Mouse (Mus musculus) T-helper 1 cell (primary cell): ENCODE measurements around the gene Mrps18b.

Source experiments
- in situ Hi-C: fragments of 300-600 bp; cut with MboI, MseI; formaldehyde crosslinking; loops from one replicate; pipeline ENCODE4 v1.15.1; 2025; ENCODE audit warnings: high pct_unique_total_duplicates

Gene Mrps18b

DNA sequence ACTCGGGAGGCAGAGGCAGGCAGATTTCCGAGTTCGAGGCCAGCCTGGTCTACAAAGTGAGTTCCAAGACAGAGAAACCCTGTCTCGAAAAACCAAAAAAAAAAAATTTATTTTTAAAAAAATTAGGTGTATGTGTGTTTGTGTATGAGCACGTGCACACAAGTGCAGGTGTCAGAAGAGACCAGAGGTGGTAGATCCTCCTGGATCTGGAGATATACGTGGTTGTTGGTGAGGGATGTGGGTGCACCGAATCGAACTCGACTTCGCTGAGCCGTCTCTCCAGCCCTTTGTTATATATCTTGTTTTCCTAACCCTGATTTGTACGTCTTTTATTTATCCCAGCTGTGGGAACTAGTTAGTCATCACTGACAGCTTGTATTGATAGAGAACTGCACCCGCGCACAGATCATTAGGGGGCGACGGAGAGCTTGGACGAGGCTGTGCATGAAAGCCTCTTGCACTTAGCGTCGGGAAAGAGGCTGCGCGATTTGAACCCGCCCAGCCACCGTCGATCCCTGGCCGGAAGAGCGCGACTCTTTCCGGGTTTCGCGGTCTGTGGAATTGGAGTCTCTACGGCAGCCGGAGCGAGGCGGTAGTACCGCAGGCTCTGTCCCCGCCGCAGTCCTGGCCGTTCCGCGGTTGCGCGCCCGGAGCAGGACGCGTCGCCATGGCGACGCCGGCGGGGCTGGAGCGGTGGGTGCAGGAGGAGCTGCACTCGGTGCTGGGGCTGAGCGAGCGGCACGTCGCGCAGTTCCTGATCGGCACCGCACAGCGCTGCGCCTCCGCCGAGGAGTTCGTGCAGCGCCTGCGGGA is 36.7 kb downstream of the Mrps18b start, which contains the start of gene Dhx16:
Gene Dhx16, plus strand, starts transcription at position 575 of the 813 bp plus-strand sequence.
- in situ Hi-C loops = no loop called here

DNA sequence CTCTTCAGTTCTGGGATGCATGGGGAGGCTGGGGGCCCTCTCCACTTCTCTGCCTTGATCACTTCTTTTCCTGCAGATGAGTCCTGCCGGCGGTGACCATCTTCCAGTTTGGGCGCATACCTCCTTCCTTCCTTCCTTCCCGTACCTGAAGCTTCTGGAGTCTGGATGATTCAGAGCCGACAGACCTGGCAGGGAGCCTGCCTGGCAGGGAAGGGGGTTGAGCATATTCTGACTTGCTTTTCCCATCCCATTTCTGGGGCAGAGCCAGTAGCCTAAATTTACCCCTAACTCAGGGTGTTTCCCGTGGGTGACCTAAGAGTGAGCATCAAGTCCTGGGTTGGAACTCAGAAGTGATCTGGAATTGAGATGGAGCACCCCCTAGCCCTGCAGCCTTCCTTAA is 41.5 kb downstream of the Mrps18b start:
- in situ Hi-C loops = loop anchor here (25.0 kb wide), 1 partner anchor 1687 kb away; the partner anchor contains the start of genes Psmb8, Psmb9 and Tap1

DNA sequence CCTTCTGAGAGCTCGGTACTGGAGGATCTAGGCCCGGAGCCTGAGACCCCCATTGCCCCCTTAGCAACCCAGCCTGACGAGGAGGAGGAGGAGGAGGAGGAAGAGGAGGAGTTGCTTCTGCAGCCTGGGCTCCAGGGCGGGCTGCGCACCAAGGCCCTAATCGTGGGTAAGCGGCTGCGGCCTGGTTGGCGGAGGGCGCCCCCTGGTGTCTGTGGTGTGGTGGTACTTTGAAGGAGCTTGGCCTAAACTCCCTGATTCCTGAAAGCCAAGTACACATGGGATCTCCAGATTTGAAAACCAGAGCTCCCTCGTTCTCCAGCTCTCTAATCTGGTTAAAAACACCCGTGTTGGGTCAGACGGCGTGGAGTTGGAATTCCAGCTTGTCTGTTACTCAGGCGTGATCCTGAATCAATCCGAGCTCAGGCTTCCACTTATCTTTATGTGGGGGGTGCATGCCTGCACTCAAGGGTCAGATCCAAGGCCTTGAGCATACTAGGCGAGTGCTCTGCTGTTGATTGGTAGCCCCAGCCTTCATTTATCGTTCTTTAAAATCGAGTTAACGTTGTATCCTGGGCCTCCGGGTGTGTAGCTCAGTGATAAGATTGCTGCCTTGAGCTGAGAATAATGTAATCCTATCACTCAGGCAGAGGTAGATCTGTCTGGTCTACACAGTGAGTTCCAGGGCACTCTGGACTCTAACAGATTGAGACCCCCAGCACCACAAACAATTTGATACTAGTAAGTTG is 42.2 kb downstream of the Mrps18b start:
- in situ Hi-C loops = loop anchor here (25.0 kb wide), 1 partner anchor 1687 kb away; the partner anchor contains the start of genes Psmb8, Psmb9 and Tap1

DNA sequence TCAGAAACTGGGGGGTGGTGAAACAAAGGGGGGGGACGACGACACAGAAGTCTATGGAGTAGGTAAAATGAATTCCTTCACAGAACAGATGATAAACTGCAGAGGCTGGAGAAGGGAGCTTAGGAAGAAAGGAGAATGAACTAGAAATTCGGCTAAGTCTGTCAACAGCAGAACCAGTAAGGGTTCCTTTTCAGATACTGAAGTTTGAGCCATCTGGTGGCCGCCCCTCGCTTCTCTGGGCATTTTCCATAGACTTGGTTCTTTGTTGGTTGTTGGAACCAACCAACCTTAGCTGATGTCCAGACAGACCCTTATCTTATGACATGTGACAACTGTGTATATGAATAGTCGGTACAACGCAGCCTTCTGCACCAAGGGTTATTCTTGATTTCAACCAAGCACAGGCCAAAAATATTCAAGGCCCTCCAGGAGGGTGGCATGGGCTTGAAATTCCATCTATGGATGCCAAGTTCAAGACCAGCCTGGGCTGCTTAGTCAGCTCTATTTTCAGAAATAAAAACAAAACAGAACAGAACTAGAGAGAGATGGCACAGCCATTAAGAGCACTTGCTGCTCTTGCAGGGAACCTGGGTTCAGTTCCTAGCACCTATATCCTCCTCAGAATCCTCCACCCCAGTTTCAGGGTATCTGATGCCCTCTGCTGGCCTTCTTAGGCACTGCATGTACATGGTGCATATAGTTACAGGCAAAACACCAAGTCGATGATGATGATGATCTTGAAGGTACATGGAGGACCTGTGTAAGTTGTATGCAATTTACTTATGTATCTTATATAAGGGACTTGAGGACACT is 45.1 kb downstream of the Mrps18b start:
- in situ Hi-C loops = loop anchor here (25.0 kb wide), 1 partner anchor 1684 kb away; the partner anchor contains the start of genes Psmb8, Psmb9 and Tap1

DNA sequence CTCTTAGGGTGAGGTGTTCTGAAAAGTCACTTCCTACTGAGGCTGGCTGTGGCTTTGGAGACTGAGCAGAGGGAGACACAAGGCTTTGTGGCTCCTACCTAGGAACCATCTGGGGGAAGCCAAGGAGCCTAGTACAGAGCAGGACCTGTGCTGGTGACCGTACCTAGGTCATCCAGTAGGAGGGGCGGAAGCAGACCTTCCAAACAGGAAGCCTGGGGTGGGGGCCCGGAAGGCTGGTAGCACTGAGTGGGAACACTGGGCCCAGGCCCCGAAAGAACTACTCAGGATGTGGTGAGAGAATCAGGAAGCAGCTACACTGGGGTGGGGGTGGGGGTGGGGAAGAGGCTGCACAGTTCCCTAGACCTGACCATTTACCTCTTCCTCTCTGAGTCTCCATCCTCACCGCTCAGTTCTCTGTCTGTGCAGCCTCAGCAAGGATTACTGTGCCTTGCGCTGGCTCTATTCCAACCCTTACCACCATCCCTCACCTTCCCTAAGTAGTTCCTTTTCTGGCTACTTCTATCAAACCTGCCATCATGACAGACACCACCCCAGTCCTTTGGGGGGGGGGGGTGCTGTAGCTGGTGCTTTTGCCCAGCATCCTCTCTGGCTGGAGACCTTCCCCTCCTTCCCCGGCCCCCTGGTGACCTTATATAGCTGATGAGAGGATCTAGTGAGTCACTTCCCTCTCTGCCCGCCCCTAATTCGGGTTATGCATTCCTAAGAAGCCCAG is 45.9 kb downstream of the Mrps18b start:
- in situ Hi-C loops = loop anchor here (25.0 kb wide), 1 partner anchor 1683 kb away; the partner anchor contains the start of genes Psmb8, Psmb9 and Tap1

DNA sequence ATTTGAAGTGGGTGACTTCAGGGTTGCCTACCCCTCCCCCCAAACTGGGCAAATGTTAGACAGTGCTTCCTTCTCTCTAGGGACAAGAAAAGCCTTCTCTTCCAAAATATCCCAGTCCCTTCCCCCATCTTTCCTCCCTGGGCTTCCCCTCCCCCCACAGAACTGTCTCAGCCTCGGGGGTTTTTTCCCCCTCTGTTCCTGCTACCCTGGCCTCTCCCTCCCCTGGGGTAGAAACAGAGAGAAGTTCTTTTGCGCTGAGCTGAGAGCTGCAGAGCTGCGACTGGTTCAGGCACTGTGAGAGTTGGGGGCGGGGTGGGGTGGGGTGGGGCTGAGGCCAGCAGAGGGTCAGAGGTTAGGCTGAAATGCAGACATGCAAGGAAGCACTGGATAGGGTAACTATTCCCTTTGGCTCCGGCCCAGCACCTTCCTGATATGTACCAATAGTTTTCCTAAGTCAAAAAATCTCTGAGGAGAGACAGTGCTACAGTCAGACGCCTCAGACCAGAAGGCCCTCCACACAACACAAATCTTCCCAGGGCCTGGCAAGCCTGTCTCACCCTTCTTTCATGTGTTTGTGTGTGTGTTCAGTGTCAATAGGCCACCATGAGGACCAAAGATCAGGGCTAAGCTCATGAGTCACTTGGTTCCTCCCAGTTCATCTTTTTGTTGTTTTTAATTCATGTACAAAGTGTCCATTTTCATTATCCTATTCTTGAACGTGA is 46.7 kb downstream of the Mrps18b start:
- in situ Hi-C loops = loop anchor here (5.0 to 25.0 kb wide), 2 partner anchors 42 to 1682 kb away; partner anchors contain the start of genes Psmb8, Psmb9 and Tap1

DNA sequence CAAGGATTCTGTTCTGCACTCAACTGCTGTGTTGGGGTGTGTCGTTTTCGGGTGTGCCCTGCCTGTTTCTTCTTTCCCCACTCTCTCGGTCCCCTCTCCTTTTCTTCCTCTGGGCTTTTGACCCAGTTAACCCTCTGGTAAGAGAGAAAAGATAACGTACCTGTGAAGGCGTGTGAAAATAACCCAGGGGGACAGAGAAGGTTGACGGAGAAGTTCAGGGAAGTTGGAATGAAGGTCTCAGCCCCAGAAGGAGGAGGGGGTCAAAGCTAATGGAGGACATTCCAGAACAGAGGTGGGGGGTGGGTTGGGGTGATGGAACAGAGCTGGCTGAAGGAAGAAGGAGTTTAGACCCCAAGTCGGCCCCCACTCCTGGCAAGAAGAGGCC is 47.2 kb downstream of the Mrps18b start:
- in situ Hi-C loops = loop anchor here (5.0 to 25.0 kb wide), 2 partner anchors 42 to 1682 kb away; partner anchors contain the start of genes Psmb8, Psmb9 and Tap1

DNA sequence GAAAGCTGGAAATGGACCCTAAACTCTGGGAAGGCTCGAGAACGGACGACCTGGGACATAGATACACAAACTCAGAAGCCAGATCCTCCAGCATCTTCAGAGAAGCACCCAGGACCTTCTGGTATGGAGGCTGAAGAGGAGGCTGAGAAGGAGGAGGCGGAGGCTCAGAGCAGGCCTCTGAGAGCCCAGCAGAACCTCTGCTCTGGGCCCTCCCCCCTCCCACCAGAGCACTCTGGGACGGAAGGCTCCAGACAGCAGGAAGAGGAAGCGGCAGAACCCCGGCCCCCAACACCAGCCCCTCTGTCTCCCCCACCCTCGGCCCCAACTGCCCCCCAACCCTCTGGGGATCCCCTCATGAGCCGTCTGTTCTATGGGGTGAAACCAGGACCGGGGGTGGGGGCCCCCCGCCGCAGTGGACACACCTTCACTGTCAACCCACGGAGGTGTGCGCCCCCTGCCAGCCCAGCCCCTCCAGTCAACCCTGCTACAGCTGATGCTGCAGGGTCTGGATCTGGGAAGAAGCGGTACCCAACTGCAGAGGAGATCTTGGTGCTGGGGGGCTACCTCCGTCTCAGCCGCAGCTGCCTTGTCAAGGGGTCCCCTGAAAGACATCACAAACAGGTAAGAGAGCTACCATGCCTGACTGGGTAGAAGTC is 47.9 kb downstream of the Mrps18b start:
- in situ Hi-C loops = loop anchor here (5.0 to 25.0 kb wide), 2 partner anchors 41 to 1681 kb away; partner anchors contain the start of genes Psmb8, Psmb9 and Tap1

DNA sequence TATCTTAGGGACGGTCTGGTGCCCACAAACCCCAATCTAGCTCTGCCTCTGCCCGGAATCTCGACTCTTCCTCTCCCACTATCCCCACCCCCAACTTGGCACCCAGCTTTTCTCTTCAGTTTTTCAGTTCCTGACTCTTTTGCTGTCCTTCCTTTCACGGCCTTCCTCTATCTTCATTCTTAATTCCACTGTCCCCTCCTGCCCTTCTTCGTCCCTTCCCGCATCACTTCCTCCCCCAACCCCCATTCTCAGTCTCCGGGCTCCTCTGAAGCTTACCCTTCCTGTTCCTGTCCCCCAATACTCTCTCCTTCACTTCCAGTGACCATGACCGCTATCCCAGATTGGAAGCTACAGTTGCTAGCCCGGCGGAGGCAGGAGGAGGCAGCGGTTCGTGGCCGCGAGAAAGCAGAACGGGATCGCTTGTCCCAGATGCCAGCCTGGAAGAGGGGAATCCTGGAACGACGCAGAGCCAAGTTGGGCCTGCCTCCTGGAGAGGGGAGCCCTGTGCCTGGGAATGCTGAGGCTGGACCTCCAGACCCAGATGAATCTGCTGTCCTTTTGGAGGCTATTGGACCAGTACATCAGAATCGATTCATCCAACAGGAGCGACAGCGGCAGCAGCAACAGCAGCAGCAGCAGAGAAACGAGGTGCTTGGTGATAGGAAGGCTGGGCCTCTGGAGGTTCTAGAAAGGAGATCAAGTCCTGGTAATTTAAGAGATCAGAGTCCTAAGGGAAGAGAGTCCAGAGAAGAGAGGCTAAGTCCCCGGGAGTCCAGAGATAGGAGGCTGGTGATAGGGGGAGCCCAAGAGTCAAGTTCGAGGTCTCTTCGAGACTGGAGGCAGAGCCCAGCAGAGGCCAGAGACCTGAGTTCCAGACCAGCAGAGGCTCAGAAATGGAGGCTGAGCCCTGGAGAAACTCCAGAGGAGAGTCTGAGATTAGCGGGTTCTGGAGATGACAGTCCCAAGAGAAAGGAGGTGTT is 49.0 kb downstream of the Mrps18b start:
- in situ Hi-C loops = loop anchor here (5.0 to 25.0 kb wide), 2 partner anchors 40 to 1680 kb away; partner anchors contain the start of genes Psmb8, Psmb9 and Tap1

DNA sequence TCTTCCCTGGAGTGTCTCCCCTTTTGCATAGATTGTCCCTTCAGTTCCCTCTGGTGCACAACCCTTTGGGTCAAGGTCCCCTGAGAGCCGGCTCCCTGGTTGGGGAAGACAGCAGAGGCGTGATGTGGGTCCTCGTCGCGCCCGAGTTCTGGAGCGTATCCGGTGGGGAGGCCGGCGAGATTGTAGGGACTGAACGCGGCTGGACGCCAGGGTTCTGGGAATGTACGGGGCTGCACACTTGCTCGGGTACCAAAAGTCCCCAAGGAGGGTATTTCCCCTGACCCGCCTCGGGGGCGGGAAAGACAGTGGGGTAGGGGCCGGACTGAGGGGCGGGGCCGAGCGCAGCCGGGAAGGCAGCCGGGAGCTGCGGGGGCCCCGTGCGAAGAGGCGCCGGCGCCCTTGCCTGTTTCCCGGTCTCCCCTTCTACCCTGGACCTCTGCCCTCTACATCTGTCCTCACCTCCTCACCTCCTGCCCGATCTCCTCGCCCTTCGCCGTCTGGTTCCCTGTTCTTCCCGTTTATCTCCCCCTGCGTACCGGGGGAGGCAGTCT is 49.8 kb downstream of the Mrps18b start:
- in situ Hi-C loops = loop anchor here (5.0 to 25.0 kb wide), 2 partner anchors 39 to 1679 kb away; partner anchors contain the start of genes Psmb8, Psmb9 and Tap1

DNA sequence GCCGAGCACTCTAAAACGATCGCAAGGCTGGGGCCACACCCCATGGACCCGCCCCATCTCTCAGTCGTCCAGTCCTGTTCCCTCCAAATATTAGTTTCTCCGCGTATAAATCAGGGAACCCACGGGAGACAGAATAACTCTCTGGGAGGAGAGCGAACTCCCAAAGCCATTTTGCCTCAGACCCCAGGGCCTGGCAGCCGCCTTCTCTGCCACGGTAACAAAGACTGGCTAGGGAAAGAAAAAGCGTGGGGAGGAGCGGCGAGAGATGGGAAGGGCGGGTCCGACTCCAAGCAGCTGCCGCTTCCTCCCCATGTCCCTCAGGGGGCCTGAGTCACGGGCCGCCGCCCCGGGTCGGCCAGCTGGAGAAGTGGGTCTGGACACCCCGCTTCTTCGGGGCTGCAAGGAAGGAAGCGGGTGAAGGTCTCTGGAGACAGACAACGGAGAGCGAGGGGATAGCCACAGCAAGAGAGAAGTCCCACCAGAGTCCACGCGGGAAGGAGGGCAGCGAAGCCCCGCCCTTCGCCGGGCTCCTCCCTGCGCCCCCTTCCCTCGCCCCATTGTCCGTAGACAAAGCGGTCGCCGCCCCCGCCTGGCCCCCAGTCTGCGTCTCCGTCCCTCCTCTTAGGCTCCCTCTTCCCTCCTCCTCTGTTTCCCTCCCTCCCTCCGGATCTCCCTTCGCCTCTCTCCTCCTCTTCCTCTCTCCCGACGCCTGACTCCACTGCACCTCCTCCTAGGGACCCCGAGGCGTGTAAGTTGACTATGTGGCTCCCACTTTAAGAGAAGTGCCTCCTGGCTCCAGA is 50.5 kb downstream of the Mrps18b start, which contains the start of gene Ppp1r18:
Gene Ppp1r18, plus strand, starts transcription at position 113 of the 800 bp plus-strand sequence.
- in situ Hi-C loops = loop anchor here (5.0 to 25.0 kb wide), 2 partner anchors 38 to 1678 kb away; partner anchors contain the start of genes Psmb8, Psmb9 and Tap1

DNA sequence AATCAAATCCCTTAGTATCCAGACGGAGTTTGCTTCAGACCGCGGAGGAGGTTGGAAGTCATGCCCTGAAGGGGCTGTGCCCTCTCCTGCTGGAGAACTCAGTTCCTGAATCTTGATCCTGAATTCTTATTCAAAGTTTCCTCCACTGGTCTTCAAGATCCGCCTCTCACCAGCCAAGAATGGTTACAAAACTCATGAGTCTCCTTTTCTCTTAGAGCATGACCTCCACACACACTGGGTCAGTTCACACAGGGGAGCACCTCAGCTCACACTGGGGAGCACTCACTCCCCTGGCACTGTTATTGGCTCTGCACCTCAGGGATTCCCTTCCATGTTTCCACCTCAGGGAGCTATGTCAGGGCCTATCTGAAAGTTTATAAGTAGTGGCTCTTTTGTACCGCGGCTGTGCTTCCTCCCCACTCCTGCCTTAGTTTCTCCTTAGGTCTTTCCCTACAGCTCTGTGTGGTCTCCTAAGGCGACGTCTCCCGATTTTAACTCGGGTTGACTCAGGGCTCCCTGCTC is 51.3 kb downstream of the Mrps18b start:
- in situ Hi-C loops = loop anchor here (5.0 to 25.0 kb wide), 2 partner anchors 38 to 1678 kb away; partner anchors contain the start of genes Psmb8, Psmb9 and Tap1

DNA sequence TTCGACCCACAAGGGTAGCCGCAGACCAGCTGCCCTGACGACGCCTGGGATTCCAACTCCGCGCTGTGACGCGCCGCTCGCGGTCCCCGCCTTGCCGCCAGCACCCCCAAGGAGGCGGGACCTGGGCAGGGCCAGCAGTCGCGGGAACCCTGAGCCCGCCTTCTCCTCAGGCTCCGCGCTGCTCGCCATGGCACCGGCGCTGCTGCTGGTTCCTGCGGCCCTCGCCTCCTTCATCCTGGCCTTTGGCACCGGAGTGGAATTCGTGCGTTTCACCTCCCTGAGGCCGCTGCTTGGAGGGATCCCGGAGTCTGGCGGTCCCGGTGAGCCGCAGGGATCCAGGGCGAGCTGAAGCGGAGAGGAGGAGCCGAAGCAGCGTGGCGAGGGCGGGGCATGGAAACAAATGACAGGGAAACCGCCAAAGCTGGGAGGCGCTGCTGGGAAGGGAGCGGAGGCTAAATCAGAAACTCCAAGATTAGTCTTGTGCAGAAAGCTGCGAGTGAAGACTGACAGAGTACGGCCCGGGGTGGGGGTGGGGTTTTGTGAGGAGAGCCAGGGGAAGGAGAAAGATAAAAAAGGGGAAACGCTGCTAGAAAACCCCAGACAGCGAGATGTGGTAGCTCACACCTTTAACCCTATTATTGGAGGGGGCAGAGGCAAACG is 54.9 kb downstream of the Mrps18b start, which contains the start of gene Nrm:
Gene Nrm, plus strand, starts transcription at position 121 of the 660 bp plus-strand sequence.
- in situ Hi-C loops = loop anchor here (25.0 kb wide), 1 partner anchor 1674 kb away; the partner anchor contains the start of genes Psmb8, Psmb9 and Tap1

DNA sequence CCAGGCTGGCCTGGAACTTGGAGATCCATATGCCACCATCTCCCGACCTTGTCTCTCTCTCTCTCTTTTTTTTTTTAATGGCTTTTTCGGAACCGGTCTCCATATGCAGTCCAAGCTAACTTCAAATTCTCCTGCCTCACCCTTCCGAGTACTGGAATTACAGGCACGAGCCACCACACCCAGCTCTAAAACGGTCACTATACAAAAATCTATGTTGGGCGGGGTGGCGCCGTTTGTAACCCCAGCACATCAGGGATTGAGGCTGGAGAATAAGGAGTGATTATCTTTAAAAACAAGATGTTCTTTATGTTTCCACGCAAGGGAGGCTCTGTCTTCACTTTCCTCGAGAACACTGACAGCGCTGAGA is 55.4 kb downstream of the Mrps18b start:
- in situ Hi-C loops = loop anchor here (25.0 kb wide), 1 partner anchor 1674 kb away; the partner anchor contains the start of genes Psmb8, Psmb9 and Tap1
